ENCODE assay signal across 16 mouse cellular contexts in the genomic region with DNA sequence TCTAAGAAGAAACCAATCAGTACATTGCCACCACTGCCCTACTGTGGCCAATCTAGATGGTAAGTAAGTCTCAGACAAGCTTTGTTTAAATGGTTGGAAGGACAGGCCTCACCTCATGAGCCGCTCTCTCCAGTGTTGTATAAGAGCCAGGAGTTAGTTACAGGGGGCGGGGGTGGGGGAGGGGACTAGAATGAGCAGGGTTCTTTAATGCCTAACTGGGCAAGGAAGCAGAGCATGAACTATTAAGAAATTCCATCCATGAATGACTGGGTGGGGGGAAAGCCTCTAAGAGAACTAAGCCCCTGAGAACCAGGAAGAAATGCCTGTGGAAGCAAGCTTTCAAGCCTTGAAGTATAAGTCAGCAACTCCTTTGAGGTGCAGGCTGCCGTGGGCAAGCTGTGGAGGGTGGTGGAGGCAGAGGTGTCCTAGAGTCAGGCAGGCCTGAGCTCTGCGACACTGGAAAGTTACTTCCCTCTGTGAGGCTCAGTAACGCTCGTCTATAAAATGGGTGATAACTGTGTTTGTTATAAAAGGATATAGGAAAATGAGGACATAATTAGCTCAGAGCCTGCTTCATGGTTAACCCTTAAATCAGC. TPM values are rescaled to one million over a fixed set of nuclear protein-coding genes. Genes with fewer than 3 reads are reported as not detected.
DNase-seq lines count a peak whose midpoint lies in the region; ATAC-seq and TF ChIP-seq lines count a peak whose summit lies in the region.
"Had no signal": no experiment of that assay in that cellular context is flagged by ENCODE, and none has a peak within 500 bp of the region (broad histone marks: within the 10 kb centered on the region; RNA-seq: fewer than 3 reads in every experiment).

No protein-coding gene starts in this region.

- TF ChIP-seq POLR2A in brain, embryonic 14.5 days (IDR thresholded peaks at IDR 0.05; ENCODE audit: borderline replicate concordance, extremely low read depth, insufficient read depth, insufficient read length, poor library complexity, severe bottlenecking), result no peak

- TF ChIP-seq CTCF in brain, embryonic 14.5 days (IDR thresholded peaks at IDR 0.05; ENCODE audit: borderline replicate concordance, extremely low read depth, insufficient read depth, insufficient read length), result no peak

- ATAC-seq in activated CD4-positive, CD25-positive, alpha-beta regulatory T cell, adult 4 months, result no peak
- ATAC-seq in frontal cortex, adult (ENCODE audit: low TSS enrichment), result no peak
- ATAC-seq in megakaryocyte, adult 5-6 weeks (ENCODE audit: poor library complexity, severe bottlenecking), result no peak
- ATAC-seq: hindbrain, postnatal 0 days; liver, embryonic 12.5 days had no signal

- peak; percentile 69 for DNase-seq in kidney, adult 11 months
- no peak for DNase-seq in kidney, adult 18-20 months
- peak; percentile 55 for DNase-seq in brain, embryonic 14.5 days (ENCODE audit: low read depth)
- DNase-seq in kidney, adult 9 months, result peak; percentile 79
- DNase-seq in kidney, postnatal 25 days, result peak; percentile 40 to 70
- DNase-seq: adrenal gland, adult 8-10 months; cerebellum, postnatal 10 days; heart, adult 11 months; lung, postnatal 14 days; right cerebral cortex, adult 18-20 months; thymus, postnatal 25 days had no signal

RNA-seq across cellular contexts. Expression of a gene that starts 41.4 kb away (rescaled TPM):
- 39.4 and 45.1 TPM in 2 replicates for polyA plus RNA-seq in brain, embryonic 14.5 days (2012; rRNA removed)
- not detected for polyA plus RNA-seq in activated CD4-positive, CD25-positive, alpha-beta regulatory T cell, adult 4 months (2017; shearing (Covaris generic))
- total RNA-seq in megakaryocyte, adult 5-6 weeks (2015), result not detected in 2 replicates
- total RNA-seq in megakaryocyte, adult 5-6 weeks (2017), result not detected in 2 replicates

Comparison
In these comparisons a context has a peak if more than half of its experiments do, and no peak if none do; other contexts are left out.
1. RNA of a gene that starts 41.4 kb away (polyA plus RNA-seq): 39.4 to 45.1 TPM in brain, embryonic 14.5 days; not detected in activated CD4-positive, CD25-positive, alpha-beta regulatory T cell, adult 4 months; every median in the first group is over 10 times any median in the second.